Mouse (Mus musculus) activated CD4-positive, CD25-positive, alpha-beta regulatory T cell, adult 4 months (primary cell): ENCODE results near the gene Dnal1. TPM values are rescaled to one million over a fixed set of nuclear protein-coding genes. Genes with fewer than 3 reads are reported as not detected.

Experiments
- ATAC-seq: one replicate; pipeline ENCODE4 v1.8.0; 2017
- polyA plus RNA-seq, 2 experiments: library from polyadenylated mRNA; unstranded; fragments of 100-300 nt; shearing (Covaris generic); gene quantifications; one replicate each; pipeline ENCODE4 v1.2.1; 2017

Gene Dnal1
- polyA plus RNA-seq, 2 experiments from 2014 or later: 0.81 TPM; not detected in 1

GRCm38 (mm10) chr12:84128576-84128975 is 14.4 kb downstream of the Dnal1 start:
- ATAC-seq: no peak

DNA sequence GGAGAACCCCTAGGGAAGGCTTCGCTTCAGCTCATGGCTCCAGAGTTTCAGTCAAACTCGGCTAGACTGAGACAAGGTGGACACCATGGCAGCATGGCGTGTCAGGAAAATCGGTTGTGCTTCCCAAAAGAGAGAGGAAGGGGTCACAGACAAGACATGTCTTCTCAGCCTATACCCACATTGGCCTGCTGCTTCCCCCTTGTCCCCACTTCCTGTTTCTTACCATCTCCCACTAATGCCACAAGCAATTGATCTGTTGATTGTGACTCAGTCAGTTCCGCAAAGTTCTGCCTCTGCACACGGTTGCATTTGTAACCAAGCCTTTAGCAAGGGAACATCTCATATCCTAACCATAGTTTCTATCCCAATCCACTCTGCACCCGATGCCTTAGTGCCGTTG is 15.8 kb downstream of the Dnal1 start:
- ATAC-seq: no peak

GRCm38 (mm10) chr12:84132265-84132664 is 18.1 kb downstream of the Dnal1 start:
- no peak for ATAC-seq

DNA sequence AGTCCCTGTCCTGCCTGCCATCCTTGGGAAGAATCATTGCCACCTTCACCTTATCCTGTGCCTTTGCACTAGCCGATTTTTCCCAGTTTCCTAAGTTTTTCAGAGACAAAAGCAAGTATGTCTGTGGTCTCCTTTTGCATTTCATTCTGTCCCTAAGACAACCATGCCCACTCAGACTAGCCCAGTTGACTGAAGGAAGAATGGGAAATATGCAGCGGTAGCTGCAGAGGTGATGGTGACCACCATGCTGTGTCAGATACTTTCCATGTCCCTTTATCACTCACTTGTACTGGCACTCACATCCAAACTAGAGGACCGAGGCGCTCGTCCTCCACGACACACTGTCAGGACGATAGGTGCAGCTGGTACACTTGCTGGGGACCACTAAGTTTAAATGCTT is 23.0 kb downstream of the Dnal1 start:
- ATAC-seq: no peak

- ATAC-seq: no peak
Observed at GRCm38 (mm10) chr12:84140135-84140534, 26.0 kb downstream of the Dnal1 start.

GRCm38 (mm10) chr12:84141271-84141670 is 27.1 kb downstream of the Dnal1 start:
- no peak for ATAC-seq

GRCm38 (mm10) chr12:84142281-84143050 is 28.3 kb downstream of the Dnal1 start:
- no peak for ATAC-seq

GRCm38 (mm10) chr12:84147954-84148621 is 33.9 kb downstream of the Dnal1 start, which contains the start of gene Pnma1:
TSS of gene Pnma1 (minus strand) at chr12:84148489.
- ATAC-seq: peak; percentile 43

GRCm38 (mm10) chr12:84148622-84149012 is 34.5 kb downstream of the Dnal1 start:
- ATAC-seq: no peak

DNA sequence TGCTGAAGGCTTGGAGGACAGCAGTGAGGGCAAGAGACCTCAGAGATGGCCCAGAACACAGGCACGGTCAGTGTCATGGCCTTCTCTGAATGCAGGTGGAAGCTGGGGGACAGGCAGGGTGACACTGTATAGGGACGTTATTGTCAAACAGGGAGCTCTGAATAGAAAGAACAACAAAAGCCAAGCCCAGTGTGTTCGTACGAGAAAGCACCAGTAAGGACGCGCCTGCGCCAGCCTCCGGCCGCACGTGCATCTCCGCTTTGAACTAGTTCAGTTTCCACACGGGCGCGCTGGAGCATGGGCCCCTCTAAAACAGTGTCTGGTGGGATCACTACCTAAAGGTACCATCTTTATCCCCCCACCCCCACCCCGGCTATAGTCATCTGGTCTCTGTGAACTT is 35.8 kb downstream of the Dnal1 start:
- ATAC-seq: no peak

DNA sequence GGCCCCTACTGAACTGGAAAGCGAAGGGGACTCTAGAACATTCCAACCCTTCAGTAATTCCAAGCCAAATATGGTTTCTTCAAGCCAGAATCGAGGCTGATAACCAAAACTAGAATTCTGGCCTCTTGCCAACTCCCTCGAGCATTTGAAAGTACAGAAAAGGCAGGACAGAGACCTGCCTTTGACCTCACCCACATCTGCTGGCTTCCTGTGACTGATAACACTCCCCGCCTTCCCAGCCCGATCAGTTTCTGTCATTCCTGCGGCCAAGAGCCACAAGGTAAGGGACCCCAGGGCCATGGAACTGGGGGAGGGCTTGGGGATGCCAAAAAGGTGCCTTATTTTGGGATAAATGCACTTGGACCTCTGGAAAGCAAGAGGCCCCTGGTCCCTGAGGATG is 36.8 kb downstream of the Dnal1 start:
- no peak for ATAC-seq

GRCm38 (mm10) chr12:84151911-84152310 is 37.7 kb downstream of the Dnal1 start:
- no peak for ATAC-seq

DNA sequence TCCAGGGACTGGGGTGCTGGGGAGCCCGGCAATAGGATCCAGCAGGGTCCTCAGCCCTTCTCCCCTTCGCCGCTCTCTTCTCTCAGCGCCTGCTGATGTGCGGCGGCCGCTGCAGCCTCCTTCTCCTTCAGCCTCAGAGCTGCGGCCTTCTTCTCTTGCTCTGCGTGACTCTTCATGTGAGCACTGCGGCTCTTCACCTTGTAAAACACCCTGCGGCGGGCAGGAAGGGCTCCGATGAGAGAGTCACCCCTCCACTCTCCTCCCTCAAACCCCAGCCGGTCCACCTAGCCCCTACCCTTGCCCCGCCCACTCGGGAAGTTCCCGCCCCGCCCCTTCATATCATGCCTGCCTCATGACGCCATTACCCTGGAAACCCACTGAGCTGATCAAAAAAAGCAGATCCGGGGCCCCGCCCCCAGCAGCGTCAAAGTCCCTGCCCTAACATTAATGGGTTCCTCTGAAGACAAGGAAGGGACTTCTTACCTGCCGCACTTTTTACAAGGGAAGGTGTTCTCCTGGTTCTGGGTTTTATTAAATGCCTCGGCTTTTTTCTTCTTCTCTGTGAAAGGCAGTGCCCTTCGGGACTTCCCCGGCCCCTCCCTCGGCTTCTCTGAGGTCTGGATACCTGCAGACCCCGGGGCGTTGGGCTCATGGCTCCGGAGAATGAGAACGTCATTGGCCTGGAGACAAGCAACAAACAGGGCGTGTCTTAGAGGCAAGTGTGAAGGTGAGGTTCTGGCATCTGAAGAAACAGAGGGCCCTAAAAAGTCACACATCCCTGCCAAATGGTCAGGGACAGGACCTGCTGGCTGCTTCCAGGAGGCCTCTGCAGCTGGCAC is 38.4 kb downstream of the Dnal1 start:
- ATAC-seq: no peak

GRCm38 (mm10) chr12:84153414-84153813 is 39.2 kb downstream of the Dnal1 start:
- no peak for ATAC-seq

DNA sequence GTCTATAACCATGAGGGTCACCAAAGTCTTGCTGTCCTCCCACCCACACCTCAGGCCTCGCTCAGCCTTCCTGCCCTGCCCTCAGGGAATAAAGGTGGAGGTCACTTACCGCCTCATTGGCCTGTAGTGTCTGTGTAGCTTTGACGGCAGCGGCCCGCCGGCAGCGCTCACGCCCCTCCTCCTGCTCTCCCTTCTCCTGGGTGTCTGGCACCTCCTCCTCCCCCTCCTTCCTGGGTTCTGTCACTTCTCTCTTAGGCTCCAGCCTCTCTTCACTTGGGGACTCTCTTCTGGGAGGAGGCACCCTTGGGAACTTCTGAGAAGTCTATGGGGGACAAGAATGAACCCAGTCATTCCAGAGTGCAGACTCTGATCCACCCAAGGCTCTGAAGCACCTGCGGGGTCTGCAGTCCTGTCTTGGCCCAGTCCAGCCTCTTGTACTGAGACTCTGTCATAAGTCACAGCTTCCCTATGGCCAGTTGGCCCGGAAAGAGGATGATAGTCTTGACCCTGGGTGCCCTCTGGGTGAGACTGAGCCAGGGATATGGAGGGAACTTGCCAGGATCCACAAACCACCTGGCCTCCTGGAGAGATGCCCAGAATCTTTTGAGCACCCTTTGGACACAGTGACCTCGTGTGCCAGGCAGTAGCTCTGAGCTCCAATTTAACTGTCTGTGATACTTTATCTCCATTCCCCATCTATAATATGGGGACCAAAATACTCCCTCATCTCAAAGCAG is 40.8 kb downstream of the Dnal1 start:
- no peak for ATAC-seq

DNA sequence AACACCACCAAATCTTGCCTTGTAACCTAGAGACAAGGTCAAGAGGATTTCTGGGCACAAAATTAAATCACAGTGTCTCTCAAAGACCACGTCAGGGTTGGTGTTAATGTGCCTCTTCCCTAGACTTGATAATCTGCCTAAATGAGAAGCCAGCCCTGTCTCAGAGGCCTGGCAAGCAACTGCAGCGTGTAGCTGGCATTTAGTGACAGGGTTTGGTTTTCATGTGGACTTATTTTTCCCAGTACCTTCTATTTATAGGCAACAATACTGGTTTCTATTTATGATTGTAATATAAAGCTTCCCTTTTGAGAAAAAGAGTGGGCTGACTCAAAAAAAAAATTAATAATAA is 41.3 kb downstream of the Dnal1 start:
- ATAC-seq: no peak

DNA sequence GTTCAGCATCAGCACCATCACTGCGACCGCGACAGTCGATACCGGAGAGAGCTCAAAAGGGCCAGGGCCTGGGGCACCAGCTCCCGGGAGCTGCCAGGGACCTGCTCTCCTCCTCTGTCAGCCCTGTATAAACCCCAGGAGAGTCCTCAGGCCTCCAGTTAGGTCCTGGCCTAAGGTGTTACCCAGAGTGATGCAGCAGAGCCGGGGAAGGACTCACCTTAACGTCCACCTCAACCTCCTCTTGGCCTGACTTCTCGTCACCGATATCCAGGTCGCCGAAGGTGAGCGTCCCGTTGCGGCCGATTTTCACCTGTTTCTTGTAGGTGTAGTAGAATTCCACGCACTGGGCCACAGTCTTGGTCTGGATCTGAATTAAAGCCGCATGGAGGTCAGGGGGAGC is 42.0 kb downstream of the Dnal1 start:
- ATAC-seq: no peak

- ATAC-seq: no peak
Observed at GRCm38 (mm10) chr12:84158156-84158555, 44.0 kb downstream of the Dnal1 start.

DNA sequence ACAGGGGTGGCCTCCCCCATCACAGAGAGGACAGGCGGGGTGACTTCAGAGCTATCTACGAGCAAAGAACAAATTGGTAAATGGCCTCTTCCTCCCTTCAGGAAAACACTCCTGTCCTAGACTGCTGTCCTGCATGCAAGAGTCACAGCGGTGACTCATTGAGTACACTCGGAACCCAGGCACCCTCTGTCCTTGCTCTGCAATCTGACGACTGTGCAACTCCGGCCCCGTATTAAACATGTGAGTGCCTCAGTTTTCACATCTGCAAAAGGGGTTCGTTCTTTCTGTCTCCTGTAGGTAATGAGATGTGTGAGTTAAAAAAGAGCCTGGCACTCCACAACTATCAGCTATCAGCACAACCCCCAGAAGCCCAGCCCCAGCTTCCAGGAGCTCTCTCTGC is 46.3 kb downstream of the Dnal1 start:
- ATAC-seq: no peak

- no peak for ATAC-seq
Observed at GRCm38 (mm10) chr12:84161116-84161515, 47.0 kb downstream of the Dnal1 start.

- ATAC-seq: peak; percentile 36
Observed at GRCm38 (mm10) chr12:84161616-84162433, 47.7 kb downstream of the Dnal1 start.

GRCm38 (mm10) chr12:84163133-84163532 is 49.0 kb downstream of the Dnal1 start:
- peak; percentile 62 for ATAC-seq
